Mouse (Mus musculus) central nervous system, embryonic 11.5 days (tissue): ENCODE data around the gene Ece1. TPM values are rescaled to one million over a fixed set of nuclear protein-coding genes. Genes with fewer than 3 reads are reported as not detected.

Source experiments
- polyA plus RNA-seq: library from polyadenylated mRNA; depleted of rRNA; stranded (reverse); fragments of >200 nt; gene quantifications from 2 replicates; pipeline ENCODE4 v1.2.3, GENCODE M21; 2012; rRNA removed

Ece1 gene
- 34.5 and 35.6 TPM in 2 replicates for polyA plus RNA-seq

DNA sequence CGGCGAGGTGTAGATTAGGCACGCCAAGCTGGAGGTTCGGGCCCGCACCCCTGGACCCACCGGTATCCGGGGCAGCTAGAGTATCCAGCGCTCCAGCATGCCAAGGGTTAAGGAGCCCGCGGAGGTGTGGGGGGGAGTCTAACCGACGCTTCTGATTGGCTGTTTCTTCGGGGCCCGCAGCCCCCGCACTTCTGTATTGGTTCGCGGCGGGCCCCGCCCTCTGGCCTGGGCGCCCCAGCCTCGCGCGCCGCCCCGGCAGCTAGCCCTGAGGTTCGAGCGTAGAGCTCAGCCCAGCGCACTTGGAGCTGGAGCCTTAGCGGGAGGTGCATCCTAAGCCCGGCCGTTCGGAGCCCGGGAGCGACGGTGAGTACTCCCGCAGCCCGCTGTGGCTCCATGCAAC is at the start of gene Ece1:
TSS of gene Ece1 (plus strand) at position 219 of the 400 bp plus-strand sequence.

DNA sequence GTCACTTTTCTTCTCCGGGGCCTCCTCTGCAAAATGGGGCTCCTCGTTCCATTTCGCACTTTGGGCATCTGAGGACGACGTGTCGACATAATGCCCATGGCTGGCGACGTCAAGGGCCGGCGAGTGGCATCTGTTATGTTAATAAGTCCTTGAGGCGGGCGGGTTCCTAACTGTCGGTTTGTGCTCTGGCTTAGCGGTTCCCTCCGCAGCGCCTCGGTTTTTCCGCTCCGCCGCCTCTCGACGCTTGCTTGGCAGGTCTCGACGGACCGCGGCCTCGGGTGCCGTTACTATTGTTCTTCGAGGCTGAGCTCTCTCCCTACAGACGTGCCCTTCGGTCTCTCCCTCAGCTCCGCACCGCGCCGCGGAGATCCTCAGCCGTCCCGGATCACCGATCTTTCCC is 130.9 kb downstream of the Ece1 start, which contains the start of gene Eif4g3:
TSS of gene Eif4g3 (plus strand) at position 133 of the 400 bp plus-strand sequence.

Other genes starting within 250 kb of the Ece1 start
- 11.7 and 15.3 TPM in 2 replicates for gene Rap1gap, start 197.5 kb upstream of the Ece1 start, polyA plus RNA-seq
- gene Alpl, start 65.9 kb upstream of the Ece1 start, polyA plus RNA-seq: 9.5 and 11.4 TPM in 2 replicates
- gene Eif4g3, start 130.8 kb downstream of the Ece1 start, polyA plus RNA-seq: 140 and 186 TPM in 2 replicates